Mouse (Mus musculus): Measurements from ENCODE around the gene Ubac2. TPM values are rescaled to one million over a fixed set of nuclear protein-coding genes. Genes with fewer than 3 reads are reported as not detected.

Gene Ubac2
- polyA plus RNA-seq, 1 experiment from 2014 or later, result 52.4 TPM

DNA sequence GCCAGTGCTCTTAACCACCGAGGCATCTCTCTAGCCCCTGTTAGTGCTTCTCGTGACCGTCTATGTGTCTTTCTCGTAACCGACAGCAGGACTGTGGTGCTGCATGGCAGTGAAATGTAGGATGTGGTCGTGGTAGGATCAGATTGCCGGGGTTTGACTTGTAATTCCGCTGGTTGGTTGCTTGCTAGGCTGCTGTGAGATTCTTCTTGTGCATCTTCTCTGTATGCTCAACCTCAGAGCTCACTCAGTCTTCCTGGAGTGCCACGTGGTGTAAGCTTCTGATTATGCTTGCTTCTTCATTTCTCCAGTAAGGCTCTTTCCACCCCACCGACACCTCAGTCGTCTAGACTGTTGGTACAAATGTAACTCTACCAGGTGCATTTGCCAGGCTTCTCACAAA lies 20.1 kb downstream of the Ubac2 start:
- no peaks in the 10 kb centered on the region for H3K27me3 ChIP-seq (ENCODE audit: control insufficient read depth, insufficient read depth, low read length)
- no peaks in the 10 kb centered on the region for H3K36me3 ChIP-seq (ENCODE audit: control insufficient read depth, insufficient read depth, low read length)
- H3K4me3 ChIP-seq (replicated peaks; ENCODE audit: low read depth, low read length), result no peak overlapping the region
- ATAC-seq (ENCODE audit: low FRiP score, low TSS enrichment) (no peak), DNase-seq (no peak)
- WGBS, result 93% methylated on average over 11 of the region's 11 CpGs
- no peaks in the 10 kb centered on the region for H3K9me3 ChIP-seq (ENCODE audit: control insufficient read depth, low read length)
- H3K9ac ChIP-seq (replicated peaks; ENCODE audit: low read length), result no peak overlapping the region
- H3K27ac ChIP-seq (replicated peaks; ENCODE audit: low read depth, low read length), result no peak overlapping the region
- H3K4me2 ChIP-seq (ENCODE audit: low read length), result no peak overlapping the region
- H3K4me1 ChIP-seq (ENCODE audit: control insufficient read depth, insufficient read depth, low read length), result no peaks in the 10 kb centered on the region

GRCm38 (mm10) chr14:121899071-121899470 lies 20.7 kb downstream of the Ubac2 start:
- no peak overlapping the region for H3K9ac ChIP-seq (replicated peaks; ENCODE audit: low read length)
- no peak overlapping the region for H3K27ac ChIP-seq (replicated peaks; ENCODE audit: low read depth, low read length)
- no peak for DNase-seq
- no peaks in the 10 kb centered on the region for H3K9me3 ChIP-seq (ENCODE audit: control insufficient read depth, low read length)
- H3K4me2 ChIP-seq (ENCODE audit: low read length), result no peak overlapping the region
- no peak overlapping the region for H3K4me3 ChIP-seq (replicated peaks; ENCODE audit: low read depth, low read length)
- H3K36me3 ChIP-seq (ENCODE audit: control insufficient read depth, insufficient read depth, low read length), result no peaks in the 10 kb centered on the region
- no peak for ATAC-seq (ENCODE audit: low FRiP score, low TSS enrichment)
- 80% methylated on average over 3 of the region's 3 CpGs for WGBS
- H3K4me1 ChIP-seq (ENCODE audit: control insufficient read depth, insufficient read depth, low read length), result no peaks in the 10 kb centered on the region
- H3K27me3 ChIP-seq (ENCODE audit: control insufficient read depth, insufficient read depth, low read length), result no peaks in the 10 kb centered on the region

- Histone ChIP-seq H3K9me3 (ENCODE audit: control insufficient read depth, low read length) (no peaks in the 10 kb centered on the region), H3K4me3 (replicated peaks; ENCODE audit: low read depth, low read length) (no peak overlapping the region), H3K27ac (replicated peaks; ENCODE audit: low read depth, low read length) (no peak overlapping the region), H3K4me1 (ENCODE audit: control insufficient read depth, insufficient read depth, low read length) (no peaks in the 10 kb centered on the region), H3K4me2 (ENCODE audit: low read length) (no peak overlapping the region), H3K9ac (replicated peaks; ENCODE audit: low read length) (no peak overlapping the region), H3K36me3 (ENCODE audit: control insufficient read depth, insufficient read depth, low read length) (peaks cover 15% of the 10 kb centered on the region; the same call in 1 of the 2 replicates), H3K27me3 (ENCODE audit: control insufficient read depth, insufficient read depth, low read length) (no peaks in the 10 kb centered on the region)
- ATAC-seq (ENCODE audit: low FRiP score, low TSS enrichment) (no peak), DNase-seq (no peak)
- 94% methylated on average over 6 of the region's 6 CpGs for WGBS
These were observed 23.1 kb downstream of the Ubac2 start for GRCm38 (mm10) chr14:121901511-121901910.

GRCm38 (mm10) chr14:121903381-121903876 lies 25.0 kb downstream of the Ubac2 start:
- Histone ChIP-seq H3K27me3 (ENCODE audit: control insufficient read depth, insufficient read depth, low read length) (no peaks in the 10 kb centered on the region), H3K4me3 (replicated peaks; ENCODE audit: low read depth, low read length) (no peak overlapping the region), H3K4me2 (ENCODE audit: low read length) (no peak overlapping the region), H3K27ac (replicated peaks; ENCODE audit: low read depth, low read length) (no peak overlapping the region), H3K9ac (replicated peaks; ENCODE audit: low read length) (no peak overlapping the region), H3K9me3 (ENCODE audit: control insufficient read depth, low read length) (no peaks in the 10 kb centered on the region), H3K4me1 (ENCODE audit: control insufficient read depth, insufficient read depth, low read length) (no peaks in the 10 kb centered on the region), H3K36me3 (ENCODE audit: control insufficient read depth, insufficient read depth, low read length) (peaks cover 30% of the 10 kb centered on the region)
- ATAC-seq (ENCODE audit: low FRiP score, low TSS enrichment) (no peak), DNase-seq (no peak)
- 96% methylated on average over 7 of the region's 7 CpGs for WGBS

DNA sequence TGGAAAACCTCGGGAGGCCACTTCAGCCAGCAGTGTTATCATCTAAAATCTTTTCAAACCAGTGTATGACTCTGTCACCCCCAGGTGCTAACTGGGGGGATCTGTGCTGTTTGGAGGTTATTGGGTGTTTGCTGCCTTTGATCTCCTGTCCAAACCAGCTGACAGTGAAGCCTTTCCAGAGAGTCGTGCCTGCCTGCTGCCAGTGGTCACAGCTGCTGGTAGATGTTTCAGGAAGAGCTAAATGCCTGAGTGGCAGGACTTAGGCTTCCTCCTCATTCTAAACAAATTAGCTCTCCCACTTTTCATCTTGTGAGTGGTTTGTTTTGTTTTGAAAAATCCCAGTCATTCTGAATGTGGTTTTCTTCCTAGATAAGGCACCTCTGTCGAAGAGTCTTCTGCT lies 26.3 kb downstream of the Ubac2 start:
- Histone ChIP-seq H3K9me3 (ENCODE audit: control insufficient read depth, low read length) (no peaks in the 10 kb centered on the region), H3K4me2 (ENCODE audit: low read length) (no peak overlapping the region), H3K4me3 (replicated peaks; ENCODE audit: low read depth, low read length) (no peak overlapping the region), H3K36me3 (ENCODE audit: control insufficient read depth, insufficient read depth, low read length) (peaks cover 41% of the 10 kb centered on the region), H3K4me1 (ENCODE audit: control insufficient read depth, insufficient read depth, low read length) (no peaks in the 10 kb centered on the region), H3K9ac (replicated peaks; ENCODE audit: low read length) (no peak overlapping the region), H3K27me3 (ENCODE audit: control insufficient read depth, insufficient read depth, low read length) (no peaks in the 10 kb centered on the region), H3K27ac (replicated peaks; ENCODE audit: low read depth, low read length) (no peak overlapping the region)
- ATAC-seq (ENCODE audit: low FRiP score, low TSS enrichment) (no peak), DNase-seq (no peak)
- 67% methylated on average over 3 of the region's 3 CpGs for WGBS

DNA sequence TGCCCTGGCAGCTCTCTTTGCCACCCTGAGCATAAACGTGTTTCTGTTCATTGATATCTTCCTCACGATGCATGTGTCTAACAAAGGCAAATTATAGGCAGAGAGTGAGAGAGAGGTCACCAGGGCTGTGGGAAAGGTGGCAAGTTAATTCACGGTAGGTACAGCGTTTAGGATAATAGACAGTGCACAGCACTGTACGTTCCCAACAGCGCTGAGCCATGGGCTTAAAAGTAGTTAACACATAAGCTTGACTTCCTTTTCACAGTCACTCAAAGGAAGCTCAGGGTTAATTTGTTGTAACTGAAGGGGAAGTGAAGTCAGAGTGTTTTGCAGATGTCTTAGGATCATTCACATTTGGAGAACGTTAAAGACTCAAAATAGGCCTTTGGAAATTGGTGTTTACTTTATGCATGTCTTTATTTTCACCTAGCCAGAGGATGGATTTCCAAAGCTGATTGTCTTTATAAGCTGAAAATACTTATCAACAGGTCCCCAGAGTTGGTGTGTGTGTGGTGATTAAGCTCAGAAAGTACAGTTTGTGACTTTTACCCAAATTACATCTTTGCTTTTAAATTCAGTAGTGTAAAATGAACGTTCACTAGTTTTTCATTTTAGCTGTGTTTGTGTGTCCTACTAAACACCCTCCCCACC lies 28.0 kb downstream of the Ubac2 start:
- WGBS, result 91% methylated on average over 8 of the region's 8 CpGs
- no peak for ATAC-seq (ENCODE audit: low FRiP score, low TSS enrichment)
- no peaks in the 10 kb centered on the region for H3K27me3 ChIP-seq (ENCODE audit: control insufficient read depth, insufficient read depth, low read length)

DNA sequence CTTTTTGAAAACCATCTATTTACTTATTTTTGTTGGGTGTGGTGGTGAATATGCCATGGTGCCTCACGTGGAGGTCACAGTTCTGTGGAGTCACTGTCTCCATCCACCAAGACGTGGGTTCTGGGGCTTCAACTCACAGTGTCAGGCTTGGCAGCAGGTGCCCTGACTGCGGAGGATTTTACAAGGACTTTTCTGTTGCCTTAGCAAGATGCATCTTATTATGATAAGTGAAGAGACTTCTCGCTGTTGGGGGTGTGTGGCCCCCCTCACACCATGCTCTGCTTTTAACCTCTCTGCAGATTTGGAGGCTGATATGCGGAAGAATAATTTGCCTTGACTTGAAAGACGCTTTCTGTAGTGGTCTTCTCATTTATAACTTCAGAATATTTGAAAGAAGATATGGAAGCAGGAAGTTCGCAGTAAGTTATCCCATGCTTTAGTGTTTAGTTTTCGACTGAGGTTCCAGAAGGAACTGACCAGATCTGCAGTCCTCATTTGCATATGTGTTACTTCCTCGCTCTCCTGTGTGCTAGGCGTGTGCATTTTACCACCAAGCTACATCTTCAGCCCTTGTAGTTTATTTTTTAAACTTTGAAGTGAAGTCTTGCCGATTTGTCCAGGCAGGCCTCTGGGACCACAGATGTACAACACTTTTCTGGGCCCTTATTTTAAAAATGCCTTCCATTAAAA lies 28.7 kb downstream of the Ubac2 start:
- H3K27me3 ChIP-seq (ENCODE audit: control insufficient read depth, insufficient read depth, low read length), result no peaks in the 10 kb centered on the region
- no peaks in the 10 kb centered on the region for H3K9me3 ChIP-seq (ENCODE audit: control insufficient read depth, low read length)
- H3K4me1 ChIP-seq (ENCODE audit: control insufficient read depth, insufficient read depth, low read length), result no peaks in the 10 kb centered on the region
- no peak for ATAC-seq (ENCODE audit: low FRiP score, low TSS enrichment)
- DNase-seq, result no peak
- no peak overlapping the region for H3K4me3 ChIP-seq (replicated peaks; ENCODE audit: low read depth, low read length)
- WGBS, result 91% methylated on average over 11 of the region's 11 CpGs
- H3K4me2 ChIP-seq (ENCODE audit: low read length), result no peak overlapping the region
- H3K9ac ChIP-seq (replicated peaks; ENCODE audit: low read length), result no peak overlapping the region
- H3K27ac ChIP-seq (replicated peaks; ENCODE audit: low read depth, low read length), result no peak overlapping the region
- H3K36me3 ChIP-seq (ENCODE audit: control insufficient read depth, insufficient read depth, low read length), result peaks cover 52% of the 10 kb centered on the region

More for the DNA sequence above, 28.0 kb downstream of the Ubac2 start:
- Histone ChIP-seq H3K9ac (replicated peaks; ENCODE audit: low read length) (no peak overlapping the region), H3K4me3 (replicated peaks; ENCODE audit: low read depth, low read length) (no peak overlapping the region), H3K27ac (replicated peaks; ENCODE audit: low read depth, low read length) (no peak overlapping the region), H3K4me1 (ENCODE audit: control insufficient read depth, insufficient read depth, low read length) (no peaks in the 10 kb centered on the region), H3K36me3 (ENCODE audit: control insufficient read depth, insufficient read depth, low read length) (peaks cover 45% of the 10 kb centered on the region), H3K4me2 (ENCODE audit: low read length) (no peak overlapping the region), H3K9me3 (ENCODE audit: control insufficient read depth, low read length) (no peaks in the 10 kb centered on the region)
- DNase-seq, result no peak

- 97% methylated on average over 6 of the region's 6 CpGs for WGBS
- no peak for ATAC-seq (ENCODE audit: low FRiP score, low TSS enrichment)
These were observed 31.4 kb downstream of the Ubac2 start for GRCm38 (mm10) chr14:121909868-121910267.

GRCm38 (mm10) chr14:121912501-121912900 lies 34.1 kb downstream of the Ubac2 start:
- 94% methylated on average over 7 of the region's 7 CpGs for WGBS

More at GRCm38 (mm10) chr14:121909868-121910267, 31.4 kb downstream of the Ubac2 start:
- no peak overlapping the region for H3K4me2 ChIP-seq (ENCODE audit: low read length)
- no peak overlapping the region for H3K4me3 ChIP-seq (replicated peaks; ENCODE audit: low read depth, low read length)
- no peaks in the 10 kb centered on the region for H3K27me3 ChIP-seq (ENCODE audit: control insufficient read depth, insufficient read depth, low read length)
- H3K27ac ChIP-seq (replicated peaks; ENCODE audit: low read depth, low read length), result no peak overlapping the region
- no peaks in the 10 kb centered on the region for H3K9me3 ChIP-seq (ENCODE audit: control insufficient read depth, low read length)
- DNase-seq, result no peak
- H3K9ac ChIP-seq (replicated peaks; ENCODE audit: low read length), result no peak overlapping the region
- H3K36me3 ChIP-seq (ENCODE audit: control insufficient read depth, insufficient read depth, low read length), result peaks cover 58% of the 10 kb centered on the region
- H3K4me1 ChIP-seq (ENCODE audit: control insufficient read depth, insufficient read depth, low read length), result no peaks in the 10 kb centered on the region

More at GRCm38 (mm10) chr14:121912501-121912900, 34.1 kb downstream of the Ubac2 start:
- no peak overlapping the region for H3K27ac ChIP-seq (replicated peaks; ENCODE audit: low read depth, low read length)
- DNase-seq (no peak), ATAC-seq (ENCODE audit: low FRiP score, low TSS enrichment) (no peak)
- H3K27me3 ChIP-seq (ENCODE audit: control insufficient read depth, insufficient read depth, low read length), result no peaks in the 10 kb centered on the region
- H3K4me3 ChIP-seq (replicated peaks; ENCODE audit: low read depth, low read length), result no peak overlapping the region
- H3K36me3 ChIP-seq (ENCODE audit: control insufficient read depth, insufficient read depth, low read length), result peaks cover 47% of the 10 kb centered on the region
- H3K4me2 ChIP-seq (ENCODE audit: low read length), result no peak overlapping the region
- H3K4me1 ChIP-seq (ENCODE audit: control insufficient read depth, insufficient read depth, low read length), result no peaks in the 10 kb centered on the region
- no peak overlapping the region for H3K9ac ChIP-seq (replicated peaks; ENCODE audit: low read length)
- no peaks in the 10 kb centered on the region for H3K9me3 ChIP-seq (ENCODE audit: control insufficient read depth, low read length)

Measured in midbrain, embryonic 14.5 days (tissue).